Mouse (Mus musculus) testis, adult 2 months (tissue): Measurements from ENCODE around the gene Dzank1.

ENCODE experiments used
- CTCF ChIP-seq: fragments of 200-500 bp; IDR thresholded peaks from 2 replicates; pipeline ENCODE4 v1.5.1; 2012; ENCODE audit warnings: low read depth, mild to moderate bottlenecking, inconsistent platforms, low read length, moderate library complexity; ENCODE audit not compliant: control insufficient read depth, insufficient read depth, insufficient replicate concordance
- POLR2A ChIP-seq: fragments of 200-500 bp; IDR thresholded peaks from 2 replicates; pipeline ENCODE4 v1.6.1; 2012; ENCODE audit warnings: low read depth, mild to moderate bottlenecking, inconsistent platforms, low read length, moderate library complexity; ENCODE audit not compliant: control insufficient read depth

DNA sequence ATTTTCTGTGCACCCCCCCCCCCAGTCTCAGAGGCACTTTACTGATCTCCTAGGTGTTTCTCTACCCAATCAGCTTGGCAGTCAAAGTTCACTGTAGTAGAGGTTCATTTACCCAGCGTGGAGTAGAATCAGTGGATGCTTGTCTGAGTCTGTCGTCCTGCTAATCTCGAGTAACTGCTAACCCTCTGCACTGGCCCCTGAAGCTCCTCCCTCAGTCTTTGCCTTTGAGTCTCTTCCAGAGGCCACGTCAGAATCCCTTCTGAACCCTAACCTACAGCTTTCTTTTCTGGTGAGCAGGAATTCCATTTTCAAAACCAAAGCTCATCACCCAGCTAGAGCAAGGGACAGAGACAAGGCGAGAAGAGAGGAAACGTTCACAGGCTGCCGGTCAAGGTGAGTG lies 63.0 kb downstream of the Dzank1 start:
- TF ChIP-seq CTCF: no peak
- TF ChIP-seq POLR2A: no peak
